Mouse (Mus musculus) intestine, postnatal 0 days (tissue): Measurements from ENCODE around the gene Jmy. TPM values are rescaled to one million over a fixed set of nuclear protein-coding genes. Genes with fewer than 3 reads are reported as not detected.

Source experiments
- ATAC-seq: fragments of 200-750 bp; cut with Nextera tagmentation; 2 replicates; pipeline ENCODE4 v1.8.0; 2017; ENCODE audit warnings: mild to moderate bottlenecking, moderate TSS enrichment, moderate library complexity
- H3K27ac ChIP-seq: fragments of 300-500 bp; sonication (generic); 2 replicates; pipeline ENCODE4 v1.5.1; 2014; ENCODE audit warnings: mild to moderate bottlenecking, low read depth, low read length, moderate library complexity
- H3K27me3 ChIP-seq: fragments of 300-500 bp; sonication (generic); replicated peaks from 2 replicates; pipeline ENCODE4 v1.6.1; 2014; ENCODE audit warnings: low read length, mixed read lengths; ENCODE audit not compliant: control insufficient read depth, insufficient read depth
- H3K36me3 ChIP-seq: fragments of 300-500 bp; sonication (generic); 2 replicates; pipeline ENCODE4 v1.6.1; 2014; ENCODE audit warnings: mild to moderate bottlenecking, moderate library complexity; ENCODE audit not compliant: control insufficient read depth, insufficient read depth
- H3K4me1 ChIP-seq: fragments of 300-500 bp; sonication (generic); replicated peaks from 2 replicates; pipeline ENCODE4 v1.6.1; 2014; ENCODE audit warnings: antibody characterized with exemption, low read length, mixed read lengths; ENCODE audit not compliant: control insufficient read depth, insufficient read depth
- H3K4me2 ChIP-seq: fragments of 300-500 bp; sonication (generic); replicated peaks from 2 replicates; pipeline ENCODE4 v1.6.1; 2014; ENCODE audit warnings: low read depth, mild to moderate bottlenecking, moderate library complexity
- H3K4me3 ChIP-seq: fragments of 300-500 bp; sonication (generic); 2 replicates; pipeline ENCODE4 v1.5.1; 2014; ENCODE audit warnings: low read depth, low read length
- H3K9ac ChIP-seq: fragments of 300-500 bp; sonication (generic); 2 replicates; pipeline ENCODE4 v1.6.1; 2014; ENCODE audit warnings: mild to moderate bottlenecking, low read depth, low read length
- H3K9me3 ChIP-seq: fragments of 300-500 bp; sonication (generic); 2 replicates; pipeline ENCODE4 v1.6.1; 2016; ENCODE audit warnings: mixed run types; ENCODE audit not compliant: control insufficient read depth
- CTCF ChIP-seq: sonication (generic); IDR thresholded peaks from 2 replicates; pipeline ENCODE4 v1.5.1; 2016; ENCODE audit warnings: low read depth, mild to moderate bottlenecking, control low read depth, antibody characterized with exemption, moderate library complexity
- WGBS: fragments of 180-500 bp; shearing (Covaris S2); extraction: QIAGEN DNeasy Blood & Tissue Kit; methylation state at CpG from one replicate; pipeline ENCODE4 v1.1.7; 2014; 5-methylcytosine and 5-hydroxymethylcytosine counted together
- polyA plus RNA-seq: library from polyadenylated mRNA; unstranded; fragments of >200 nt; fragmentation: Nextera tagmentation; extraction: Ambion mirVana; gene quantifications from 2 replicates; pipeline ENCODE4 v1.2.1, GENCODE M21; 2015

Jmy gene
- polyA plus RNA-seq, 1 experiment from 2014 or later: 3.3 TPM

- Histone ChIP-seq H3K9me3 (no peaks in the 10 kb centered on the region), H3K27me3 (no peaks in the 10 kb centered on the region), H3K4me1 (0 out of 2 replicates have a peak, but pooled peaks cover 3% of the 10 kb centered on the region), H3K4me3 (no peak overlapping the region), H3K27ac (no peak overlapping the region), H3K36me3 (no peaks in the 10 kb centered on the region), H3K9ac (no peak overlapping the region), H3K4me2 (no peak overlapping the region)
- 56% methylated on average over 1 of the region's 1 CpGs for WGBS
- no peak for ATAC-seq
- TF ChIP-seq CTCF: no peak
Observed at GRCm38 (mm10) chr13:93385147-93385546, 114.5 kb downstream of the Jmy start.

- Histone ChIP-seq H3K4me2 (no peak overlapping the region), H3K27me3 (no peaks in the 10 kb centered on the region), H3K9ac (no peak overlapping the region), H3K4me3 (no peak overlapping the region), H3K4me1 (0 out of 2 replicates have a peak, but pooled peaks cover 3% of the 10 kb centered on the region), H3K9me3 (no peaks in the 10 kb centered on the region), H3K36me3 (no peaks in the 10 kb centered on the region), H3K27ac (no peak overlapping the region)
- no peak for TF ChIP-seq CTCF
- no peak for ATAC-seq
- WGBS: 94% methylated on average over 1 of the region's 1 CpGs
Observed at GRCm38 (mm10) chr13:93384481-93384880, 115.1 kb downstream of the Jmy start.

- Histone ChIP-seq H3K9me3 (no peaks in the 10 kb centered on the region), H3K4me3 (no peak overlapping the region), H3K4me1 (0 out of 2 replicates have a peak, but pooled peaks cover 3% of the 10 kb centered on the region), H3K27ac (no peak overlapping the region), H3K9ac (no peak overlapping the region), H3K36me3 (no peaks in the 10 kb centered on the region), H3K27me3 (no peaks in the 10 kb centered on the region), H3K4me2 (no peak overlapping the region)
- no peak for ATAC-seq
- 98% methylated on average over 2 of the region's 2 CpGs for WGBS
- TF ChIP-seq CTCF: no peak
Observed at GRCm38 (mm10) chr13:93383620-93384019, 116.0 kb downstream of the Jmy start.

GRCm38 (mm10) chr13:93383092-93383491 is 116.5 kb downstream of the Jmy start:
- no peak overlapping the region for H3K4me2 ChIP-seq
- no peaks in the 10 kb centered on the region for H3K36me3 ChIP-seq
- no peak overlapping the region for H3K9ac ChIP-seq
- H3K4me1 ChIP-seq: 0 out of 2 replicates have a peak, but pooled peaks cover 3% of the 10 kb centered on the region
- no peaks in the 10 kb centered on the region for H3K9me3 ChIP-seq
- no peak for ATAC-seq
- no peak overlapping the region for H3K4me3 ChIP-seq
- H3K27me3 ChIP-seq: no peaks in the 10 kb centered on the region
- no peak for TF ChIP-seq CTCF
- H3K27ac ChIP-seq: no peak overlapping the region
- WGBS: 93% methylated on average over 5 of the region's 5 CpGs

- H3K27me3 ChIP-seq: no peaks in the 10 kb centered on the region
- H3K36me3 ChIP-seq: no peaks in the 10 kb centered on the region
- H3K27ac ChIP-seq: no peak overlapping the region
- TF ChIP-seq CTCF: no peak
- ATAC-seq: no peak
- 0 out of 2 replicates have a peak, but pooled peaks cover 3% of the 10 kb centered on the region for H3K4me1 ChIP-seq
- no peaks in the 10 kb centered on the region for H3K9me3 ChIP-seq
- H3K4me3 ChIP-seq: no peak overlapping the region
- 83% methylated on average over 1 of the region's 1 CpGs for WGBS
- H3K9ac ChIP-seq: no peak overlapping the region
- H3K4me2 ChIP-seq: no peak overlapping the region
Observed at GRCm38 (mm10) chr13:93381301-93381700, 118.3 kb downstream of the Jmy start.

- Histone ChIP-seq H3K27ac (no peak overlapping the region), H3K36me3 (no peaks in the 10 kb centered on the region), H3K9ac (no peak overlapping the region), H3K4me1 (0 out of 2 replicates have a peak, but pooled peaks cover 3% of the 10 kb centered on the region), H3K4me2 (no peak overlapping the region), H3K4me3 (no peak overlapping the region), H3K9me3 (no peaks in the 10 kb centered on the region), H3K27me3 (no peaks in the 10 kb centered on the region)
- ATAC-seq: no peak
- TF ChIP-seq CTCF: no peak
- WGBS: 93% methylated on average over 8 of the region's 8 CpGs
Observed at GRCm38 (mm10) chr13:93380399-93381063, 119.1 kb downstream of the Jmy start.

Other genes with a start within 250 kb of the Jmy start
- gene Homer1, start 200.2 kb downstream of the Jmy start, polyA plus RNA-seq: 3.3 and 3.5 TPM in 2 replicates
- 0.05 and 0.09 TPM in 2 replicates for gene Bhmt, start 138.2 kb upstream of the Jmy start, polyA plus RNA-seq
- gene Bhmt2, start 174.5 kb upstream of the Jmy start, polyA plus RNA-seq: 0.04 TPM in 1 of 2 replicates, not detected in the other
- 0.58 and 0.90 TPM in 2 replicates for gene Dmgdh, start 174.6 kb upstream of the Jmy start, polyA plus RNA-seq